Mouse (Mus musculus): ENCODE measurements around the gene Scarb1.

The Scarb1 gene

DNA sequence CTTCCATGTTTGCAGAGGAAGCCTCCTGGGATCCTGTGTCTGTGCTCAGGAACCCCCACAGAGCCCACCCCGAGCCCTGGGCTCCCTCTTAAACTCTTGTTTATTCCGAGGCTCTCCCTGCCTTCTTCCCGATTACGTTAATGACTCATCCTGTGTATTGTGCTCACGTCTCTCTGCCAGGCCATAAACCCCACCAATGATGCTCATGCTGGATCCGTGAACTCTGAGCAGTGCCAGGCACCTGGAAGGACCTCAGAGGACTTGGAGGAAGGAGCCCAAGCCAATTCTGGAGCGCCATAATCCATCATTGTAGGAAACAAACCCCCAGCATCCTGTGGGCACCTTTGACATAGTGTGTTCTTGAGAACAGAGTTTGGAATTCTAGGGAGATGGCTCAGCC, 31.7 kb downstream of the Scarb1 start:
- TF ChIP-seq GATA4 (IDR thresholded peaks at IDR 0.05; ENCODE audit: insufficient replicate concordance, low read length), result no peak

DNA sequence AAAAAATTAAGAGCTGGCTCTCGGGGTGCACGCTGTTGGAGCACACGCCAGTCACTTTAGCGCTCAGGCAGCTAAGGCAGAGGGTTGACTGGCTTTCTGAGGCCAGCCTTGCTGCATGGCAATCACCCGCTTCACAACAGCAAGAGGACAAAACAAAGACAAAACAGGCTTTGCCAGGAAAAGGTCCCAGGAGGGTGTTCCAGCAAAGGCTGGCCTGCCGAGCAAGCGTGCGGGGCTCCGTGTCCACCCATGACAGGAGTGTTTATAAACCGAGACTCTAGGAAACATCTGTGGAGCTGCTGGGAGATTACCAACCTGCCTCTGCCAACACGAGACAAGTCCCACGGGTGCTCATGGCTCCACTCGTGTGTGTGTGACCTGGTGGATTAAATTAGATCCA, 34.1 kb downstream of the Scarb1 start:
- no peak for TF ChIP-seq GATA4 (IDR thresholded peaks at IDR 0.05; ENCODE audit: insufficient replicate concordance, low read length)

GRCm38 (mm10) chr5:125306372-125306771, 34.5 kb downstream of the Scarb1 start:
- TF ChIP-seq GATA4 (IDR thresholded peaks at IDR 0.05; ENCODE audit: insufficient replicate concordance, low read length), result no peak

DNA sequence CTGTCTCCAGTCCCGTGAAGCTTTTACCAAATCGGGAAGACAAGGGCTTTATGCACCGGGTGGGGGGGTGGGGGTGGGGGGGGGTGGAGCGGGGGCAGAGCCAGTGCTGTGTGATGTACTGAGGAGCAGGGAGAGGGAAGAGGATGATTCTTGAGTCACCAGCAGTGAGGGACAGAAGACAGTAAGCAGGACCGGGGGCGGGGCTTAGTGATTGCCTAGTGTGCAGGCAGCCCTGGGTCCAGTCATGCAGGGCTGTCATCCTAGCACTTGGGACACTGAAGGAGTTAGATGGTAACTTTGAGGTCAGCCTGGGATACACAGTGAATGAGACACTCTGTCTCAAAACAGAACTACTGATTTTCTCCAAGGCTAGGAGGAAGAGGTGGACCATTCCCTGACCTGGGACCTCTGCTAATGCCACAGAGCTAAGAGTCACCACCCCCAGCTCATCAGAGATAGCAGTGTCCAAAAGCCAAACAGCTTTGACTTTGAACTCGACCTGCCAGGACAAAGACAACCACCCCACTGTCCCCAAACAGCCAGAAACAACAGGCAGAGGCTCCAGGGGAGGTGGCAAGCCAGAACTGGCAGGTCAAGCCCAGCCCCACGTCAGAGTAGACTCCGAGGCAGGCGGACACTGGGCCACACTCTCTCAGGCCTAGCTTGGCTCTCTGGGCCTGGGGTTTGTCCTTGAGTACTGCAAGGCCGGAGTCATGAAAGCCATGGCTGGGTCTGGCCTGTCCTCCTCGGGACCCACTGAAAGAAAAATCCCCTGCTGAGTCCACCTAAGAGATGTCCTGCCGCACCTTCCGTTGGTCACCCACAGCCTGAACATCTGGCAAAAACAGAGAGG, 35.4 kb downstream of the Scarb1 start:
- TF ChIP-seq GATA4 (IDR thresholded peaks at IDR 0.05; ENCODE audit: insufficient replicate concordance, low read length), result peak; percentile 64; the same call in 1 of the 2 replicates

DNA sequence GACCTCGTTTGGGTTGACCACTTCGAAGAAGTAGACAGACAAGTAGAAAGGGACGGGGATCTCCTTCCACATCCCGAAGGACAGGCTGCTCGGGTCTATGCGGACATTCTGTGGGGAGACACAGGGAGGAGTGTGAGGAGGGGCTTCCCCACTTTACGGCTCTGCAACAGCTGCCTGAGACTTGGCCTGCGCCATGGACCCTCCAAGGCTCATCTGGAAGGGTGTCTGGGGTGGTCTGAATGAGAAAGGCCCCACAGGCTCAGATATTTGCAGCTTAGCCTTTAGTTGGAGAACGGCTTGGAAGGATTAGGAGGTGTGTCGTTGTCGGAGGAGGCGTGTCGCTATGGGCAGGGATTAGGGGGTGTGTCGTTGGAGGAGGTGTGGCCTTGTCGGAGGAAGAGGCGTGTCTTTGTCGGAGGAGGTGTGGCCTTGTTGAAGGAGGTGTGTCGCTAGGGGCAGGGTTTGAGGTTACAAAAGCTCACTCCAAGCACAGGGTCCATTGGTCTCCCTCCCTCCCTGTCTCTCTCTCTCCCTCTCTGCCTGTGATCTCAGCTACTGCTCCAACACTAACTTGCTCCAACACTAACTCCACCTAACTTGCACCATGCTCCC, 36.5 kb downstream of the Scarb1 start:
- TF ChIP-seq GATA4 (IDR thresholded peaks at IDR 0.05; ENCODE audit: insufficient replicate concordance, low read length), result no peak

GRCm38 (mm10) chr5:125303055-125303454, 37.8 kb downstream of the Scarb1 start:
- no peak for TF ChIP-seq GATA4 (IDR thresholded peaks at IDR 0.05; ENCODE audit: insufficient replicate concordance, low read length)

- TF ChIP-seq GATA4 (IDR thresholded peaks at IDR 0.05; ENCODE audit: insufficient replicate concordance, low read length), result no peak
Observed at GRCm38 (mm10) chr5:125298234-125298633, 42.7 kb downstream of the Scarb1 start.

DNA sequence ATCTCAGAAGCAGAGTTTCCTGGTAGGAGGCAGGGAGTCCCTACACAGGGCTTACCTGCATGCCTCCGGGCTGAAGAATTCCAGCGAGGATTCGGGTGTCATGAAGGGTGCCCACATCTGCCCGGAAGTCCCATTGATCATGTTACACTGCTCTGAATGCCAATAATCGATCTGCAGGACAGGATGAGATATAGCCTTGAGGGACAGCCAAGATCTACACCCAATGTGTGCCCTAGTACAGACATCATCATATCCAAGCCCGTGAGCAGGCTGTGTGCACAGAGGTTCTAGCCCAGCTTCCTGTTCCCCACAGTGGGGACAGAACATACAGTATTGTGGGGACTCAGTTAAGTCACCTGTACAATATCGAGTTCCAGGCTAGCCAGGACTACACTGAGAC, 43.7 kb downstream of the Scarb1 start:
- TF ChIP-seq GATA4 (IDR thresholded peaks at IDR 0.05; ENCODE audit: insufficient replicate concordance, low read length), result no peak

DNA sequence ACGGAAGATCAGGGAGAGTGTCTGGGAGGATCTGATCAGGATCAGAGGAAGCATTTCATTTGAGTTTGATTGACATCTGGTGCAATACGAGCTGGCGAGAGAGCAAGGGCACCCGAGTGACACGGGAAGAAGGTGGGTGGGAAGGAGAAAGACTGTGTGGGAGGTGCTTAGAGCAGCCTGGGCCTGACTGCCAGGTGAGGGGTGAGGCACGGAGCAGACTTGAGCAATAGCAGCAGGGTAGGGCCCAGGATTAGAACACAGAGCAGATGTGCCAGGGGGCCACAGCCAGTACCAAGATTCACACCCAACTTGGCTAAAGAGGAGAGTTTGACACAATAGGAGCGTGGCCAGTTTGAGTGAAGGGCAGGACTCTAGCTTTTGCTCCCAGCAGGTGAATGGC, 47.9 kb downstream of the Scarb1 start:
- no peak for TF ChIP-seq GATA4 (IDR thresholded peaks at IDR 0.05; ENCODE audit: insufficient replicate concordance, low read length)

GRCm38 (mm10) chr5:125291895-125292294, 49.0 kb downstream of the Scarb1 start:
- TF ChIP-seq GATA4 (IDR thresholded peaks at IDR 0.05; ENCODE audit: insufficient replicate concordance, low read length), result no peak

DNA sequence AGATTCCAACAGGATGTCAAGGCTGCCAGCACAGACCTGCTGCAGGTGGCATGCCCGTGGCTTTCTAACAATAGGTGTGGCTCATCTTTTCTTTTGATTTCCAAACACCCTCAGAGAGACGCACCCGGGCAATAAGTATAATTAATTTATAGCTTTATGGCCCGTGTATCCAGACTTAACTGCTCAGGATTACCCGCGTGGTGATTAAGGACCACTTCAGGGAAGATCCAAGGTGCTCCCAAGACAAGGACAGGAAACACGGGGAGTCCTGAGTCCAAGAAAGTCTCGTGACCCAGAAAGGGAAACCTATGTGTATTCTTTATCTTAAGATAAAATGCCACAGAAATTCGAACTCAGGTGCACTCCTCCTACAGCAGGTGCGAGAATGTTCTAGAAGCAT, 49.5 kb downstream of the Scarb1 start:
- TF ChIP-seq GATA4 (IDR thresholded peaks at IDR 0.05; ENCODE audit: insufficient replicate concordance, low read length), result no peak

DNA sequence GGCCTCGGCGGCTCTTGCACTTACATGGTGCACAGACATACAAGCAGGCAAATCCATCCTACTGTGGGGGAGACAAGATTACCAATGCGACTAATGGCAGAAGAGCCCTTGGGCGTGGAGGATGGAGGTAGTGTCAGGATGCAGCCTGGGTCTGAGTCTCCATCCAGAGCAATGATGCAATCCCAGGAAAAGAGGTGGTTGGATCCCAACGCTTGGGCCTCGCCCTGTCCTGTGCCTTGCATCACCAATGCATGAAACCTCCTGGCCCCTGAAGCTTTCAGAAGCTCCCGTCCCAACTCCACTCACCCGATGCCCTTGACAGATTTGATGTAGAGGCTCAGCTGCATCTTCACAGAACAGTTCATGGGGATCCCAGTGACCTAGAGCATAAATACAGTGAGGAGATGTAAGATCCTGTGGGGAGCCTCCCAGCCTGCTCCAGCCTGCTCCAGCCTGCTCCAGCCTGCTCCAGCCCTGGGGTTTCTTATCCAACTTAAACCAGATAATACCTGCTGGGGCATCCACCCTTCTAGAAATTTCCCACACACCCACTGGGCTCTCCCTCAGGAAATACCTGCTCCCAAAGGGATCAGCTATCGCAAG, 53.7 kb downstream of the Scarb1 start:
- TF ChIP-seq GATA4 (IDR thresholded peaks at IDR 0.05; ENCODE audit: insufficient replicate concordance, low read length), result no peak

- no peak; the same call in 1 of the 2 replicates for TF ChIP-seq GATA4 (IDR thresholded peaks at IDR 0.05; ENCODE audit: insufficient replicate concordance, low read length)
Observed at GRCm38 (mm10) chr5:125286090-125286489, 54.8 kb downstream of the Scarb1 start.

DNA sequence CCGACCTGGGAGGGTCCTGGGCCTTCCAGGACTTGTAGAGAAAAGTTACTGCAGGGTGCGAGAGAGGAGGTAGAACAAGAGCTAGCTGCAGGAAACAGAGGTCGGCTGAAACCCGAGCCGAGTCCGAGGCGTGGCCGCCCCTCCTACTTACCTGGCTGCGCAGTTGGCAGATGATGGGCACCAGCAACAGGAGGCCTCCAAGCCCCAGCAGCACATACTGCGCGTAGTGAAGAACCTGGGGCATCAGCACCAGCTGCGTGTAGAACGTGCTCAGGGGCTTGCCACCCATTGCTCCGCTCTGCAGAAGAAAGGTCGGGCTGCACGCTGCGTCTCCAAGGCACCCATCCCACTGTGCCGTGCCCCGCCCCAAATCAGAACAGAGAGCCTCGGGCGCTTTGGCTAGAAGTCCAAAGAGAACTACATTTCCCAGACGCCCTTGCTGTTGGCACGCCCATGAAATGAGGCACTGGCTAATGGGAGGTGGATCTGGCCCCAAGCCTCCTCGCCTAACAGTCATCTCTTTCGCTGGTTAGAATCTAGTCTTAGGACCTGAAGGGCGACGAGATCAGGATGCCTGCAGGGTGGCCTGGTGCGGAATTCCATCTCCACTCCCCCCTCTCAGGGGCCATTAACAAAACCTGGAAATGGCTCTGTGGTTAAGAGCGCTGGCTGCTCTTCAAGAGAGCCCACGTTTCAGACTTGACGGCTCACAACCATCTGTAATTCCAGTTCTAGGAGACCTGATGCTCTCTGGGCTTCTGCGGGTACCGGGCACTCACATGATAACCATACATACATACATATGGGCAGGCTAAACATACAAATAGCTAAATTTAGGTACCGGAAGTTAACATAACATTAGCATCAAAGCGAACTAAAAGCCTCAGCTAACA, 56.9 kb downstream of the Scarb1 start:
- no peak for TF ChIP-seq GATA4 (IDR thresholded peaks at IDR 0.05; ENCODE audit: insufficient replicate concordance, low read length)

DNA sequence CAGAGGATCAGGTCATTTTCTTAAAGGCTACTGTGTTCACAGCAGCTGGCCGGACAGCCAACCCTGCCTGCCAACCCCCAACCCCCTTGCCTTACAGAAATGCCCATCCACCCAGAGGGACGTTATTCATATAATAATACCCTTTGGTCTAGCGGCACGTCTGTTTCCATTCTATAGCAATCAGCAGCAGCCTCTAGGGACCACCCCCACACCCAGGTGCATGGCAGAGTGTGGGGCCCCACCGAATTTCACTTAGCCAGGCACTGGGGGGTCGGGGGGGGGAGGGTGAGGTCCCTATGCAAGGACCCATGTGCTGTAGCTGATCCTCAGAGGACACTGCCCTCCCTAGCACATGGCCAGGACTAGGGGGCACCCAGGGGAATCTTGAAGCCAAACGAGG, 61.7 kb downstream of the Scarb1 start:
- no peak for TF ChIP-seq GATA4 (IDR thresholded peaks at IDR 0.05; ENCODE audit: insufficient replicate concordance, low read length)

Measured in liver, adult (tissue).